ENCODE assay signal across 8 mouse cellular contexts in genomic region chr10:79959847-79960601, GRCm38 (mm10). TPM values are rescaled to one million over a fixed set of nuclear protein-coding genes. Genes with fewer than 3 reads are reported as not detected.
DNase-seq lines count a peak whose midpoint lies in the region; ATAC-seq lines count a peak whose summit lies in the region.

Gene Wdr18, plus strand, starts transcription at chr10:79960152.

- WGBS in hindbrain, embryonic 14.5 days: under 1% methylated on average over 61 of the region's 61 CpGs

- DNase-seq in R1 (ENCODE audit: low read depth, low spot score): peak; percentile 100
- peak; percentile 100 for DNase-seq in cerebellum, postnatal 25 days
- peak; percentile 99 for DNase-seq in frontal cortex, postnatal 25 days (ENCODE audit: low spot score in 2 of 2)
- DNase-seq in hindbrain, embryonic 14.5 days (ENCODE audit: low spot score): peak; percentile 100
- peak; percentile 100 for DNase-seq in layer of hippocampus, postnatal 36 days
- peak; percentile 99 for DNase-seq in lung, postnatal 36 days
- DNase-seq in retina, postnatal 1 day: peak; percentile 100
- peak; percentile 97 to 99 for DNase-seq in urinary bladder, adult 18-20 months (ENCODE audit: low spot score in 2 of 2)

- peak within 1 kb of the TSS; percentile 69; the same call in 1 of the 2 replicates for H3K27ac ChIP-seq in hindbrain, embryonic 14.5 days

- H3K9me3 ChIP-seq in hindbrain, embryonic 14.5 days (ENCODE audit: control insufficient read depth, low read length): no peaks in the 10 kb centered on the region

- ATAC-seq in hindbrain, embryonic 14.5 days (ENCODE audit: low FRiP score): peak; percentile 96

- peak within 1 kb of the TSS; percentile 83 for H3K9ac ChIP-seq in hindbrain, embryonic 14.5 days

- H3K36me3 ChIP-seq in hindbrain, embryonic 14.5 days (replicated peaks; ENCODE audit: control insufficient read depth, insufficient read depth): peaks cover 37% of the 10 kb centered on the region

- peaks cover 10% of the 10 kb centered on the region for H3K4me1 ChIP-seq in hindbrain, embryonic 14.5 days (replicated peaks; ENCODE audit: control insufficient read depth, insufficient read depth, low read length)

- no peaks in the 10 kb centered on the region for H3K27me3 ChIP-seq in hindbrain, embryonic 14.5 days (ENCODE audit: control insufficient read depth, insufficient read depth, low read length)

- peak within 1 kb of the TSS; percentile 96 for H3K4me3 ChIP-seq in hindbrain, embryonic 14.5 days (replicated peaks; ENCODE audit: low read length)

- peak within 1 kb of the TSS; percentile 88 for H3K4me2 ChIP-seq in hindbrain, embryonic 14.5 days (replicated peaks)

RNA-seq across cellular contexts. Expression of gene Wdr18, which starts in this region (rescaled TPM):
- 91.8 and 97.8 TPM in 2 replicates for polyA plus RNA-seq in hindbrain, embryonic 14.5 days (2014; fragmentation: Nextera tagmentation; extraction: Ambion mirVana)
- total RNA-seq in layer of hippocampus, postnatal 36 days (2021): 10 to 100 TPM; 43.2 to 48.2 TPM

Comparison
In these comparisons a context has a peak if more than half of its experiments do, and no peak if none do; other contexts are left out.
1. Peak in every context shown above with its lines: DNase-seq, ATAC-seq, H3K4me3 ChIP-seq and H3K27ac ChIP-seq.